Mouse (Mus musculus) gastrocnemius, postnatal 10 days (tissue): ENCODE measurements around the gene Suco. TPM values are rescaled to one million over a fixed set of nuclear protein-coding genes. Genes with fewer than 3 reads are reported as not detected.
A peak's percentile ranks its signal among the peaks of the same experiment; 100 is the strongest.

Experiments
- DNase-seq: peaks from one replicate; pipeline ENCODE4 v3.0.0; 2021; ENCODE audit warnings: mixed read lengths
- long read RNA-seq, 2 experiments: library from polyadenylated mRNA; stranded (forward); transcript quantifications; one replicate each; pipeline ENCODE4 v2.0.0; 2021
- total RNA-seq, 2 experiments: library from RNA; stranded (reverse); gene quantifications; 2 replicates each; pipeline ENCODE4 v1.2.3; 2021

The Suco gene
- total RNA-seq = 10 to 100 TPM; 12.1 to 16.7 TPM
- long read RNA-seq, experiment 1, full-length matches to known transcripts = 3 of 8 reads
- long read RNA-seq, experiment 1, partial matches to known transcripts = 1 of 8 reads
- long read RNA-seq, experiment 1, other reads (novel, unspliced or antisense) = 4 of 8 reads
- long read RNA-seq, experiment 2, full-length matches to known transcripts = 4 of 16 reads
- long read RNA-seq, experiment 2, partial matches to known transcripts = 4 of 16 reads
- long read RNA-seq, experiment 2, other reads (novel, unspliced or antisense) = 8 of 16 reads

GRCm38 (mm10) chr1:161876553-161877447 lies at the start of gene Suco:
Suco (minus strand) TSS chr1:161876682.
- peak; percentile 100 for DNase-seq

- DNase-seq = no peak
Measured at GRCm38 (mm10) chr1:161925281-161925805, 48.9 kb upstream of the Suco start.

GRCm38 (mm10) chr1:161924321-161924720 lies 47.8 kb upstream of the Suco start:
- no peak for DNase-seq

- DNase-seq = no peak
Measured at GRCm38 (mm10) chr1:161921928-161922327, 45.4 kb upstream of the Suco start.

- DNase-seq = no peak
Measured at GRCm38 (mm10) chr1:161920475-161921454, 44.3 kb upstream of the Suco start.

GRCm38 (mm10) chr1:161919594-161919993 lies 43.1 kb upstream of the Suco start:
- DNase-seq = no peak

- DNase-seq = no peak
Measured at GRCm38 (mm10) chr1:161918682-161919372, 42.3 kb upstream of the Suco start.

- no peak for DNase-seq
Measured at GRCm38 (mm10) chr1:161917940-161918484, 41.5 kb upstream of the Suco start.

GRCm38 (mm10) chr1:161916036-161916435 lies 39.6 kb upstream of the Suco start:
- no peak for DNase-seq

GRCm38 (mm10) chr1:161913648-161913984 lies 37.1 kb upstream of the Suco start:
- no peak for DNase-seq

GRCm38 (mm10) chr1:161912940-161913647 lies 36.6 kb upstream of the Suco start:
- no peak for DNase-seq

GRCm38 (mm10) chr1:161909074-161909473 lies 32.6 kb upstream of the Suco start:
- no peak for DNase-seq

- DNase-seq = no peak
Measured at GRCm38 (mm10) chr1:161907795-161908457, 31.4 kb upstream of the Suco start.

GRCm38 (mm10) chr1:161907111-161907510 lies 30.6 kb upstream of the Suco start:
- no peak for DNase-seq

GRCm38 (mm10) chr1:161902692-161903452 lies 26.4 kb upstream of the Suco start:
- DNase-seq = no peak

GRCm38 (mm10) chr1:161900129-161900528 lies 23.6 kb upstream of the Suco start:
- no peak for DNase-seq

- DNase-seq = no peak
Measured at GRCm38 (mm10) chr1:161897235-161897634, 20.8 kb upstream of the Suco start.

- no peak for DNase-seq
Measured at GRCm38 (mm10) chr1:161896130-161896529, 19.6 kb upstream of the Suco start.

GRCm38 (mm10) chr1:161895014-161895413 lies 18.5 kb upstream of the Suco start:
- DNase-seq = no peak
